Mouse (Mus musculus) CH12.LX (cell line): ENCODE results near the gene Gm10318. TPM values are rescaled to one million over a fixed set of nuclear protein-coding genes. Genes with fewer than 3 reads are reported as not detected.

Experiments
- DNase-seq: peaks from one replicate; pipeline ENCODE4 v3.0.0-alpha.2; 2013; ENCODE audit errors: extremely low read depth
- H3K27ac ChIP-seq: 2 replicates; pipeline ENCODE4 v1.5.1; 2012; ENCODE audit warnings: low read depth, mild to moderate bottlenecking, control low read depth, moderate library complexity; ENCODE audit not compliant: insufficient read depth
- H3K27me3 ChIP-seq: replicated peaks from 2 replicates; pipeline ENCODE3; 2012; ENCODE audit warnings: inconsistent platforms
- H3K36me3 ChIP-seq, 2 experiments: replicated peaks in 1 of 2; 2 replicates each; pipeline versions ENCODE3 to v1.6.1; 2012; ENCODE audit warnings: inconsistent platforms in 1 of 2, low read length in 1 of 2, mild to moderate bottlenecking in 1 of 2, mixed read lengths in 1 of 2, moderate library complexity in 1 of 2; ENCODE audit not compliant: control insufficient read depth in 1 of 2, insufficient read depth in 1 of 2
- H3K4me1 ChIP-seq, 2 experiments: 2 replicates each; pipeline ENCODE4 v1.6.1; 2012; ENCODE audit warnings: inconsistent platforms in 1 of 2, moderate library complexity in 1 of 2; ENCODE audit not compliant: insufficient read depth in 2 of 2, control insufficient read depth in 1 of 2
- H3K4me2 ChIP-seq: 2 replicates; pipeline ENCODE4 v1.6.1; 2012; ENCODE audit warnings: low read depth, mild to moderate bottlenecking, control low read depth; ENCODE audit not compliant: poor library complexity, insufficient read depth, severe bottlenecking
- H3K4me3 ChIP-seq, 3 experiments: fragments of 150-350 bp in 1 of 3; sonication (generic) in 1 of 3; replicated peaks in 1 of 3; 2 replicates each; pipeline versions ENCODE3 to v1.5.1; 2011 to 2012; ENCODE audit warnings: low read depth in 2 of 3, low read length in 2 of 3, mild to moderate bottlenecking in 2 of 3, moderate library complexity in 2 of 3, control low read depth in 1 of 3, improper control_type of control experiment in 1 of 3, inconsistent platforms in 1 of 3, mixed read lengths in 1 of 3; ENCODE audit not compliant: poor library complexity in 1 of 3
- H3K79me2 ChIP-seq: replicated peaks from 2 replicates; pipeline ENCODE4 v1.6.1; 2012; ENCODE audit warnings: mild to moderate bottlenecking, moderate library complexity; ENCODE audit not compliant: control insufficient read depth, poor library complexity, insufficient read depth, severe bottlenecking; ENCODE audit errors: extremely low read depth
- H3K9ac ChIP-seq: 2 replicates; pipeline ENCODE4 v1.6.1; 2012; ENCODE audit warnings: low read depth, mild to moderate bottlenecking, control low read depth, moderate library complexity; ENCODE audit not compliant: insufficient read depth
- H3K9me3 ChIP-seq: replicated peaks from 2 replicates; pipeline ENCODE3; 2012; ENCODE audit warnings: low read length, inconsistent platforms, mixed read lengths
- CTCF ChIP-seq, 2 experiments: IDR thresholded peaks in 1 of 2; conservative IDR thresholded peaks in 1 of 2; 2 replicates each; pipeline ENCODE4 v1.5.1; 2011 to 2012; ENCODE audit warnings: low read depth in 2 of 2, low read length in 2 of 2, improper control_type of control experiment in 1 of 2, inconsistent platforms in 1 of 2, mild to moderate bottlenecking in 1 of 2, moderate library complexity in 1 of 2
- ETS1 ChIP-seq: conservative IDR thresholded peaks from 2 replicates; pipeline ENCODE4 v1.6.1; 2012; ENCODE audit warnings: low read depth, mild to moderate bottlenecking, inconsistent platforms, low read length, improper control_type of control experiment, moderate library complexity
- GABPA ChIP-seq: IDR thresholded peaks from 2 replicates; pipeline ENCODE4 v1.6.1; 2012; ENCODE audit warnings: low read depth, low read length, improper control_type of control experiment, inconsistent platforms; ENCODE audit not compliant: insufficient replicate concordance
- HCFC1 ChIP-seq: IDR thresholded peaks from 2 replicates; pipeline ENCODE4 v1.6.1; 2012; ENCODE audit warnings: low read depth, mild to moderate bottlenecking, inconsistent platforms, low read length, improper control_type of control experiment
- JUN ChIP-seq: IDR thresholded peaks from 2 replicates; pipeline ENCODE4 v1.6.1; 2011; ENCODE audit warnings: low read depth, mild to moderate bottlenecking, low read length, improper control_type of control experiment, moderate library complexity; ENCODE audit not compliant: insufficient read depth
- MYC ChIP-seq: IDR thresholded peaks from 2 replicates; pipeline ENCODE4 v1.6.1; 2011; ENCODE audit warnings: low read depth, mild to moderate bottlenecking, improper control_type of control experiment, low read length
- NELFE ChIP-seq: IDR thresholded peaks from 2 replicates; pipeline ENCODE4 v1.6.1; 2011; ENCODE audit warnings: low read depth, low read length, improper control_type of control experiment
- RAD21 ChIP-seq: IDR thresholded peaks from 2 replicates; pipeline ENCODE4 v1.6.1; 2011; ENCODE audit warnings: low read depth, mild to moderate bottlenecking, low read length, improper control_type of control experiment, moderate library complexity
- SMC3 ChIP-seq: IDR thresholded peaks from 2 replicates; pipeline ENCODE4 v1.6.1; 2011; ENCODE audit warnings: low read depth, low read length, improper control_type of control experiment
- USF2 ChIP-seq: conservative IDR thresholded peaks from 2 replicates; pipeline ENCODE4 v1.6.1; 2011; ENCODE audit warnings: low read depth, low read length, improper control_type of control experiment
- ZKSCAN1 ChIP-seq: IDR thresholded peaks from 2 replicates; pipeline ENCODE4 v1.6.1; 2012; ENCODE audit warnings: low read depth, inconsistent platforms, low read length, improper control_type of control experiment, borderline replicate concordance
- ZNF384 ChIP-seq: IDR thresholded peaks from 2 replicates; pipeline ENCODE4 v1.6.1; 2012; ENCODE audit warnings: low read depth, low read length, improper control_type of control experiment, inconsistent platforms
- dilution Hi-C: fragments of 300-500 bp; cut with MboI; formaldehyde crosslinking; loops from 2 replicates; pipeline ENCODE4 v1.14.3; 2020; ENCODE audit warnings: low sequenced_read_pairs; ENCODE audit not compliant: extremely low pct_unique_long_range_greater_than_20kb, extremely low pct_ligation_motif_present
- in situ Hi-C: fragments of 300-500 bp; cut with MboI; formaldehyde crosslinking; loops from 3 replicates; pipeline ENCODE4 v1.14.3; 2019; ENCODE audit warnings: low sequenced_read_pairs, low pct_ligation_motif_present, low pct_unique_long_range_greater_than_20kb, mixed read lengths
- polyA plus RNA-seq: library from polyadenylated mRNA; unstranded; fragments of >175 nt; gene quantifications from 2 replicates; pipeline ENCODE4 v1.2.1, GENCODE M21; 2012; ENCODE audit warnings: low read depth; ENCODE audit not compliant: insufficient read length
- total RNA-seq, 2 experiments: library from RNA; depleted of rRNA; stranded (reverse); fragments of 300-350 nt in 1 of 2; fragments of >200 nt in 1 of 2; gene quantifications; 2 replicates each; pipeline ENCODE4 v1.2.3; 2012 to 2014

Gene Gm10318
- total and polyA plus RNA-seq, 3 experiments = not detected

- in situ Hi-C loops = loop anchor here (25.0 kb wide), 1 partner anchor 243 kb away; no protein-coding TSS in a partner anchor
- H3K9me3 ChIP-seq = peaks cover 4% of the 10 kb centered on the region
- DNase-seq = no peak
- H3K4me3 ChIP-seq = no peak overlapping the region
- H3K4me1 ChIP-seq = no peaks in the 10 kb centered on the region
- dilution Hi-C loops = no loop called here
- no peak overlapping the region for H3K27ac ChIP-seq
- H3K9ac ChIP-seq = no peak overlapping the region
- TF ChIP-seq CTCF (conservative IDR thresholded peaks at IDR 0.05 in 1 of 2, IDR thresholded peaks at IDR 0.05 in 1 of 2; ENCODE audit: low read depth in 2 of 2, low read length in 2 of 2) (peak in 1 of 2 experiments; percentile 47; a peak in 2 of 4 replicates), RAD21 (peak; percentile 41), ZKSCAN1 (no peak)
- H3K79me2 ChIP-seq = no peaks in the 10 kb centered on the region
- no peaks in the 10 kb centered on the region for H3K36me3 ChIP-seq
- H3K4me2 ChIP-seq = no peak overlapping the region
- peaks cover 76% of the 10 kb centered on the region for H3K27me3 ChIP-seq
Measured at GRCm38 (mm10) chr10:77880305-77880704, 27.6 kb downstream of the Gm10318 start.

GRCm38 (mm10) chr10:77882553-77882952 lies 29.9 kb downstream of the Gm10318 start:
- H3K9ac ChIP-seq = no peak overlapping the region
- no peaks in the 10 kb centered on the region for H3K36me3 ChIP-seq
- no peaks in the 10 kb centered on the region for H3K4me1 ChIP-seq
- H3K27me3 ChIP-seq = peaks cover 74% of the 10 kb centered on the region
- in situ Hi-C loops = loop anchor here (25.0 kb wide), 1 partner anchor 245 kb away; no protein-coding TSS in a partner anchor
- H3K4me2 ChIP-seq = no peak overlapping the region
- peak in 1 of 2 experiments; percentile 27; a peak in 2 of 4 replicates for TF ChIP-seq CTCF (conservative IDR thresholded peaks at IDR 0.05 in 1 of 2, IDR thresholded peaks at IDR 0.05 in 1 of 2; ENCODE audit: low read depth in 2 of 2, low read length in 2 of 2)
- TF ChIP-seq USF2 = no peak
- H3K79me2 ChIP-seq = no peaks in the 10 kb centered on the region
- H3K27ac ChIP-seq = no peak overlapping the region
- dilution Hi-C loops = no loop called here
- H3K4me3 ChIP-seq = no peak overlapping the region
- H3K9me3 ChIP-seq = peaks cover 4% of the 10 kb centered on the region
- DNase-seq = no peak

- in situ Hi-C loops = loop anchor here (25.0 kb wide), 1 partner anchor 249 kb away; no protein-coding TSS in a partner anchor
- Histone ChIP-seq H3K4me3 (no peak overlapping the region), H3K9ac (no peak overlapping the region), H3K27me3 (peaks cover 78% of the 10 kb centered on the region), H3K4me2 (no peak overlapping the region), H3K9me3 (peaks cover 10% of the 10 kb centered on the region), H3K27ac (no peak overlapping the region), H3K4me1 (peaks cover 5 to 6% of the 10 kb centered on the region in 2 experiments), H3K36me3 (no peaks in the 10 kb centered on the region), H3K79me2 (no peaks in the 10 kb centered on the region)
- dilution Hi-C loops = no loop called here
- no peak for DNase-seq
- TF ChIP-seq ETS1 = no peak
- peak; percentile 47 for TF ChIP-seq RAD21
- no peak for TF ChIP-seq ZNF384
- no peak for TF ChIP-seq MYC
- TF ChIP-seq GABPA = no peak
- TF ChIP-seq SMC3 = no peak
- no peak for TF ChIP-seq JUN
- TF ChIP-seq NELFE = no peak
- no peak for TF ChIP-seq HCFC1
- peak in 1 of 2 experiments; percentile 48; a peak in 2 of 4 replicates for TF ChIP-seq CTCF (conservative IDR thresholded peaks at IDR 0.05 in 1 of 2, IDR thresholded peaks at IDR 0.05 in 1 of 2; ENCODE audit: low read depth in 2 of 2, low read length in 2 of 2)
Measured at GRCm38 (mm10) chr10:77886007-77886747, 33.5 kb downstream of the Gm10318 start.
